Mouse (Mus musculus) liver, adult 2 months (tissue): ENCODE measurements around the gene Dmac2.

Source experiments
- CTCF ChIP-seq: fragments of 200-500 bp; IDR thresholded peaks from 2 replicates; pipeline ENCODE4 v1.5.1; 2011; ENCODE audit warnings: low read depth, low read length, control low read depth
- POLR2A ChIP-seq: fragments of 200-500 bp; IDR thresholded peaks from 2 replicates; pipeline ENCODE4 v1.6.1; 2011; ENCODE audit warnings: low read length, control low read depth; ENCODE audit not compliant: insufficient read depth; ENCODE audit errors: extremely low read depth

DNA sequence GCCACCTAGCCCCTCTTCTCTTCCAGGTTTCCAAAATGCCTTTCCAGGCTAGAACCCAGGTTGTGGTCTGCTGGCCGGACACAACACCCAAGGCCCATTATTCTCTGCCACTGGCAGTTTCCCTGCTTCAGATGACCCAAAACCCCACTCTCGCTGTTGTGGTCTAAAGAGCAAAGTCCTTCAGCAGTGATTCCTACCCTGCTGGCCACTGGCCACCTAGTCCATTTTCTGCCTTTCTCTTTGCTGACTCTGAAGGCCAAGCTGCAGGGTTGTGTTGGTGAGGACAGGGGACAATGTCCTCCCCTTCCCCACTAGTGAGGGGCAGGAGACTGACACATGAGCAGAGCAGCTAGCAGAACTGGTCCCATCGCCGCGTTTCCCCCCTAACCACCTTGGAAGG, 44.1 kb upstream of the Dmac2 start:
- TF ChIP-seq CTCF (no peak), POLR2A (no peak)
